Mouse (Mus musculus) common myeloid progenitor, adult 5-6 weeks (primary cell): ENCODE measurements around the gene Dis3l. TPM values are rescaled to one million over a fixed set of nuclear protein-coding genes. Genes with fewer than 3 reads are reported as not detected.

Source experiments
- ATAC-seq: replicated peaks from 2 replicates; pipeline ENCODE4 v1.8.0; 2016; ENCODE audit warnings: low read depth, mild to moderate bottlenecking, moderate TSS enrichment, inconsistent platforms; ENCODE audit not compliant: poor library complexity, severe bottlenecking
- total RNA-seq: library from RNA; stranded (forward); fragments of 200-1000, 187-1606 nt; gene quantifications from 2 replicates; pipeline ENCODE4 v1.2.3, GENCODE M21; 2017

Dis3l gene
- total RNA-seq = 15.3 and 22.0 TPM in 2 replicates

DNA sequence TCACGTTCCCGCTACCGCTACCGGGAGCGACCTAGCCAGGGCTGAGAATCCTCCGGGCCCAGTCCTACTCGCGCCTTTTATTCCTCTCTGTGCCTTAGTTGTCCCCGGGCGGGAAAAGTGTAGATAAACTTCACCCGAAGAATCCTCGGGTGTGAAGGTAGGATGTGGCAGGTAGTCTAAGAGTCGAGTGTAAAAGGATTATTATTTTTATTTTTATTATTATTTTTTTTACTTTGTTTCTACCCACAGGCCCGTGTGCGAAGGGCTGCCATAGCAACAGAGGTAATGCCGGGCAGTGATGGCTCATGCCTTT is at the start of gene Dis3l:
Dis3l (minus strand) TSS at position 35 of the 313 bp plus-strand sequence.
- no peak; the same call in 1 of the 2 replicates for ATAC-seq

DNA sequence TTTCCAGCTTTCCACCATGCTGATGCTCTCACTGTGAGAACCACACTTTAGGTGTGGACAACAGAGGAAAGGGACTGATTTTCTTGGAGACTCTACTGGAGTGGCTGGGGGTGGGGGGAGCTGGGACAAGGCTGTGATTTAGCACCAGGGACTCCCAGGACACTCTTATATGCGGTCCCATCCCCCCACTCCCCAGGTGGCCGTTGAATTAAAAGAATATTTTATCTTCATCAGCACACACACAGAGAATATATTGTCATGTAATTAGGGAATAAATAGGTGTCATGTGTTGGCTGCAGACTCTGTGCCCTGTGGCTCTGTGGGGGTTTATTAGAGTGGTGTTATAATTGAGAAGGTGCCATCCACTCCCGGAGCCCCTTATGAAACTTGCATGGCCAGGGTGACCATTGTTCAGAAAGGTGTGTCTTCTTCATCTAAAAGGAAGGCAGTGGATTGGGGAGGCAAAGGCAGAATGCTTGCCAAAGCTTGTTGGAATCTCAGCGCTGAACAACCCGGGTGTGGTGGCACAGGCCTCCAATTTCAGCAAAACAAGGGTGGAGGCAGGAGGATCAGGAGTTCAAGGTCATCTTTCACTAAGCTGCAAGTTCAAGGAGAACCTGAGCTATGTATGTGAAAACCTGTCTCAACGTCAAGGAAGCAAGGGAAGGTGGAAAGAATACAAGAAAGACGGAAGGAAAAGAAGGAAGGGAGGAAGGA is 48.6 kb upstream of the Dis3l start:
- ATAC-seq = no peak

DNA sequence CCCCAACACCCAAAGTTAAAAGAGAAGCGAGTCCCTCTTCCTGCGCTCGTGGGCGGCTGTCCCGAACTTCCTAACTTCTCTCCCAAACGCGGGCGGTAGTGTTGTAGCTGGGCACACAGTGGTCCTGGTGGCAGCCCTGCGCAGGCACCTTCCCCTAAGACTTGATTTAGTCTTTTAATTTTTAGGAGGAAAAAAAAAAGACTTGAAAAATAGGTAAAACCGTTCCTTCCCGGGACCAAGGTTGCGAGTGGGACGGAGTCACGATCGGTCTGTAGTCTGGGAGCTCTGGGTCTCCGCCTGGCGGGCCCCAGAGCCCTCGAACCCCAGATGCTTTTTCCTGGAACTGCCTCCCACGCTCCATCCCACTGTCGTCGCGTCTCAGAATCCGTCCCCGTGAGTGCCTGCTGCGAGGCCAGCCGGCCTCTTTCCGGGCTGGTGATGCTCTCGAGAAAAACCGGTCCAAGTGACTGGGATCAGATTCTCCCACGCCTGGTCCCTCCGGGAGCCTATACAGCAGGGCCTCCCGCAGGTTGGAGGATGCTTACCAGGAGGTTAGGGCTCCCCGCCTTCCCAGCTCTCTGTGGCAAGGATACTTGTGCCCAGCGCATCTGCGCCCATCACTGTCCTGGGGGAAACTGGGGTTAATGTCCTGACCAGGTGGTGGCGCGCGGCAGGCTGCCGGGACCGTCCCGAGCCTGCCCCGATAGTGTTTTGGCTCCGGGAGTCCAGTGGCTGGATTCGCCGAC is 45.6 kb upstream of the Dis3l start:
- no peak for ATAC-seq

DNA sequence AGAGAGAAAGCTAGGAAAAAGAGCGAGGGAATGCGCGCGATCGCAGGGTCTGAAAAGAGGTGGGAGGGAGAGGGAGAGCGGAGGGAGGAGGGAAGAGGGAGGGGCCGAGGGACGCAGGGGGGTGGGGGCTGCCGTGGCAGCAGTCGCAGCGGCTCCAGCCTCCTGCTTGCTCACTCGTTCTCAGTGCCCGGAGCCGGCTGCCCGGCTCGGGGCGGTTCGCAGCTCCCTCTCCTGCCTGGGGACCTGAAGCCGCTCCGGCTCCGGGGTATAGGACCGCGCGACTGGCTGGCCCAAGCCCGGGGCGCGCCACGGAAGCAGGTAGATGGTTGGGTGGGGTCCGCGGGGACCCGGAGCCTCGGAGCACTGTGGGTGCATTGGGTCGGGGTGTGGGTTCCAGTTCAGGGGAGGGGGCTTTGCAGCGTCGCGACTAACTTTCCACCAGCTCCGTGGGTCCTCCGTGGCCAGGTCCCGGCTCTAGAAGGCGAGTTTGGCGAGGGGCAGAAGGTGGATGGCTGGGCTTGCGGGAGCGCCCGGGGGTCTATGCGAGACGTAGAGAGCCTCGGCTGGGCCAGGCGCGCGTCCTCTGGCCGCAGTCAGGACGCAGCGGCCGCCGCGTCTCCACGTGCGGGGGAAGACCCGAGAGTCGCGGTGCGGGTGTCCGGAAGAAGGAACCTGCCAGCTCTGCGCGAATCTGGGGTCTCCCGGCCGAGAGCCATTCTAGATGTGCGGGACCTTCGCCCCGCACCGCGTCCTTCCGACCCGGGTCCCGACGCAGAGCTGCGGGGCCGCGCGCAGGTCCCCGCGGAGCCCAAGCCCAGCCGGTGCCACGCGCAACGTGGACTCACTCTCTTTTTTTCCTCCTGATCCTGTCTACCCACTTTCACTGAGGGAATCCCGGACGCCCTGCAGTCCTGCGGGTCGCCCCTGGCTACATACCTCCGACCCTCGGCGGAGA is 44.7 kb upstream of the Dis3l start, which contains the start of gene Megf11:
Megf11 (plus strand) TSS at position 116 of the 955 bp plus-strand sequence.
- ATAC-seq = no peak

DNA sequence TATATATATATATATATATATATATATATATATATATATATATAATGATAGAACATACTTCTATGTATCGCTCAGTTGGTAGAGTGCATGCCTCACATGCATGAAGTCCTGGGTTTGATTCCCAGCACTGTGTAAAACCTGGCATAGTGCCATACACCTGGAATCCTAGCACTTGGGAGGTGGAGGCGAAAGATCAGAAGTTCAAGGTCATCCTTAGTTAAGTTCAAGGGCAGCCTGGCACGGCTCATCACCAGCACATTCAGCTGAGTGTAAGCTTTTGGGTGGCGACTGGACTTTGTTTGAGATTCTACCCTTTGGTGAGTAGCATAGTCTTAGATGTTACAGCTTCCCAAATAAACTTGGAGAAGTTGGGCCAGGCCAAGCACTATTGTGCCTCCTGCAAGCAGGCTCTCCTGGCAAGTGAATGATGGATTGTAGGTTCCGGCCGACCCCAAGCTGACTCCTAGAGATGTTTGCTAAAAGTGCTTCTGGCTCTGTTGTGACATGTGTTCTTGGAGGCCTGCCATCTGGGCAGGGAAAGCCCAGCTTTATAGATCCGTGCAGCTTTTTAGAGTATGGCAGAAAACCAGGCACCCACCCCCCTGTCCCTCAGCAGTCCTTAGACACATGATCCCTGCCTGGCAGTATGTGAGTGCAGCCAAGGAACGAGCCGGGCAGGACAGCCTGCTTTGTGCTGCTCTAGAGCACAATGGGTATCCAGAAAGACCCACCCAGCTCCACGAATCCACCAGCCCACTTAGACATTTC is 42.1 kb upstream of the Dis3l start:
- ATAC-seq = no peak

DNA sequence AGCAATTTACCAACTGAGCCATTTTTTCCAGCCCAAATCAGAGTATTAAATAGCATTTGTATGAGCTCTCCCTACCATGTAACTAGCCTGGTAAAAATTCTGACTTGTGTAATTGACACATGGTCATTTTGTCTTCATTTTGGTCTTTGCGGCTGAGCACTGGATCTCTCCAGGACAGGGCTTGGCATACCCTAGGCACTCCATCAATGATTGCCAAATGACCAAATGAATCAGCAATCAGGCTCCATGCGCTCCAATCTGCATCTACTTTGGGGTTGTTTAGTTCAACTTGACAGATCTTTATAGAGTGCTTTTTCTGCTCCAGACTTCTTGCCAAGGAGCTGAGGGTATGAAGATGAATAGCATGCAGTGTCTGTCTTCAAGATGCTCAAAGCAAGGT is 35.3 kb upstream of the Dis3l start:
- no peak for ATAC-seq

DNA sequence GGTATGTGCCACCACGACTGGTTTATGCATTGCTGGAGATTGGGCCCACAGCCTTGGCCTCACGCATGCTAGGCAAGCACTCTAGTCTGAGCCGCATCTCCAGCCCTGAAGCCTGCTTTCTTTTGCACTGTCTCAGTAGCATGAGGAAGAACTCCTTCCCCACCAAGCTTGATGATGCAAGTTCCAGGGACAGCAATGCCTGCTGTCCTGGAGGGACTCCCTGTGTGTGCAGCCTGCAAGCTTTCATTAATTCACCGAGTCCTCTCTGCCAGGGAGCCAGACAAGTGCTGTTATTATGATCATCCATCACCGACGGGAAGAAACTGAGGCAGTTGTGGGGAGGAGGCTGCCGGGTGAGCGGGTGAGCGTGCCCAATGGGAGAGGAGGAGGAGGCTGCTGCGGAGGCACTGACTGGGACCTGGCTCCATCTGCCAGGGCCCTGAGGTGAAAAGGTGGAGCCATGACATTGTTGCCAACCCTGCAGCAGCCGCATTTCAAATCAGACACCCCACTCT is 30.3 kb upstream of the Dis3l start:
- no peak for ATAC-seq

DNA sequence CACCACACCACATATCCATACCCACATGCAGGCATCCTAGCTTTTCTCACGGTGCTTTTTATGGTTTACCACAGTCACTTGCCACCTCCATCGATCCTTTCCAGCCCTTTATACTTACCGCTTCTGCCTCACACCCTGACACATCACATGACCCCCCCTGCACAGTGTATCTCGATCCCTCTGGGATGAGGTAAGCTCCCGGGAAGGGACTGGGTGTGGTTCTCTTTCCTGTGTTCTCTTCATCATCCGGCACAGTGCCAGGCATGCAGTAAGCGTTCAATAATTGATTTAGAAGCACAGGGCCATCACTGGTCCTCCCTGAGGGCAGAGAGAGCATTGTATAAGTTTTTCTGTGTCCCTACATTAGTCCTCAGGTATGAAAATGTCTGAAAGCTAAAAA is 28.8 kb upstream of the Dis3l start:
- no peak for ATAC-seq

DNA sequence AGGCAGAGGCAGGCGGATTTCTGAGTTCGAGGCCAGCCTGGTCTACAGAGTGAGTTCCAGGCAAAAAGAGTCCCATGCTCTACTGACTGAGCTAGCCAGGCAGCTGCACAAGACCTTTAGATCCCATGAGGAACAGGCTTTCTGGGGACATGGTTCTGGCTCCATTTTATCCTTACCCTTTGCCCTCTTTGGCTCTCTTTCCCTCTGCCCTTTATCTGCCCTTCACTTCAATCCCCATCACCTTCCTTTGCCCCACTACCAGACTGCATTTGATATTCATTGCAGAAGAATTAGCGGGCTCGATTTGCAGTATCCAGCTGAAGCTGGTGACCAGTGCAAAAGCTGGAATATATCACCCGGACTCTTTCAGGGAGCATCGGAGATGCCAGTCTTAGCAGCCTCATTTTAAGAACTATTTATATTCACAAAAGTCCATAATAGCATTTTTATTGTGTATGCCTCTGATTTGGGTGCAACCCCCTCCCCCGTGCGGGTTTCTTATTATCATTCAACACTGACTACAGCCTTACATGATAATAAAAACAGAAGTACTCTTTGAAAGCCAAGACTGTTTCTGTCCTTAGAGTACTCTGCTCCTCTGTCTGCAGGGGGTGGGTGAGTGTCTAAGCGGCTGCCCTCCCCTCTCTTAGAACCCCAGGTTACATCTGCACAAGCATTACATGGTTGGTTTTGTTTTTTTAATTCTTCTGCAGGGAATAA is 20.3 kb upstream of the Dis3l start:
- no peak for ATAC-seq

DNA sequence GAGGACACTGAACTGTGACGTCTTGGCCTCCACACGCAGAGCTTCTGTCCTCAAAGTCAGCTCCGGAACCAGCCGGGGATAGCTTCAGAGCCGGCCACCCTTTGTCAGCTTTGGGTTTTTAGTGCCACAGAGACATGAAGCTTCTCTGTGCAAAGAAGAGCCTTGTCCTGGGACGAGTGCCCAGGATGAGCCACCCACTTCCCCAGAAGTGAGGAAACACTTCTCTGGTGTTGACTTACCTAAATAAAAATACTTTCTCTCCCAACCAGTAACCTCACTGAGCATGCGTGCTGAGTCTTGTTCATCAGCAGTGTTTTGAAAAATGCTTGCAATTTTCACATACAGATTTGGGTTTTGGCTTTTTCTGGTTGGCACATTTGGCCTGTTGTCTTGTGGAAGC is 14.5 kb upstream of the Dis3l start:
- ATAC-seq = no peak

DNA sequence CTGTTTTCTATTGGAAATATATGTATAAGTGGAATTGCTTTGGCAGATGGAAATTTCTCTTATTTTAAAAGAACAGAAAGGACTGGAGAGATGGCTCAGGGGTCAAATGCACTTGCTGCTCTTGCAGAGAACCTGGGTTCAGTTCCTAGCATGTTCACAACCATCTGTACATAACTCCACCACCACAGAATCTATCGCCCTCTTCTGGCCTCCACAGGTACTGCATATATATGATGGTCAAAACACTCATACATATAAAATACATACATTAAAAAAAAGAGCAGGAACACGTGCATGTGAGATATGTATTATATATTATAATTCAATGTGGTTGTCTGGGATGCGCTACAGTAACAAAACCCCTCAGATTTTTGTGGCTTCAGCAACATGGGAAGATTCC is 10.1 kb upstream of the Dis3l start:
- peak; percentile 65; the same call in 1 of the 2 replicates for ATAC-seq

DNA sequence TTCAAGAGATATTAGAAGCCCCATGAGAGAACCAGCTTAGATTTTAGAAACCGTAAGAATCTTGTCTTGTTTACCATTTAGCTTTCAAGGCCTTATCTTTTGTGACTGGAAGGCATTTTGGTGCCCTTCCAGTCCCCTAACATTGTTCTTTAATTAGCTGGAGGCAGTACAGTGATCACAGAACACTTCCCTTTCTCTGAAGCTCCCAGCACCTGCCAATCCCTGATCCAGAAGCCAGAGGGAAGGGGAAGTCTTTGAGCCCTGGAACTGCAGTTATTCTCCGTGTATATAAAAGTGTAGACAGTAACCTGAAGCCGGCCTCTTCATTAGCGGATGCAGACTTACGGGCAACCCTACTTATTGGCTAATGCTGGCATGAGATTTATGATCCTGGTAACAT is 8.4 kb upstream of the Dis3l start:
- no peak for ATAC-seq

DNA sequence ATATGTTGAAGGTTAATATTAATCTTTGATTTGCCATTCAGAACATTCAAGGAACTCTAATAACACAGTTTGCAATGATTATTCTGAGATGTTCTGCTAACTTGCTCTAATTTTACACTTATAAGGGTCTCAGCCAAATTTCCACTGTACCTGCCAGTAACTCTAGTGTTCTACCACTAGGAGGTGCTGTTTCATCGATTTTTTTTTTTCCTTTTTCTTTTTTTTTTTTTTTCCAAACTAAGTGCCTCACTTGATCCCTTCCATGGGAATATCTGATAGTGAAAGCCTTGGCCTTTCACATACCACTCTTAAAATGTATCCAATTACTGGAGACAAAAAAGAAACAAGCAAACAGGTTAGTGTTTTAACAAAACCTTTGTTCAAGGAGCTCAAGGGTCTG is 6.3 kb upstream of the Dis3l start:
- 0 out of 2 replicates have a peak, but pooled peaks have one; percentile 18 for ATAC-seq

DNA sequence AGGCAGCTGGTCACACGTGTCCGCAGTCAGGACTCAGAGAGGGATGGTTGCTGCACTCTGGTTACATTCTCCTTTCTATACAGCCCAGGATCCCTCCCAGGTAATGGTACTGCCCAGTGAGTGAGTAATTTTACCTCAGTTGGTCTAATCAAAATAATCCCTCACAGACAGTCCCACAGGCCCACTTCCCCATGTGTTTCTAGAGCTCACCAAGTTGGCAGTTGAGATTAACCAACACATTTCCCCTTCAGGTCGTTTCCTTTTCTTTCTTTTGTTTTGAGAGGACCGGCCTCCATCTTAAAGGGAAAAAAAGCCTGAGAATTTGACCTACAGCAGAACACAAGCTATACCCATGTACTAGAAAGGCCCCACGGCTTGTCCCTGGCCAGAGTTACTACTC is 4.8 kb upstream of the Dis3l start:
- 0 out of 2 replicates have a peak, but pooled peaks have one; percentile 30 for ATAC-seq

DNA sequence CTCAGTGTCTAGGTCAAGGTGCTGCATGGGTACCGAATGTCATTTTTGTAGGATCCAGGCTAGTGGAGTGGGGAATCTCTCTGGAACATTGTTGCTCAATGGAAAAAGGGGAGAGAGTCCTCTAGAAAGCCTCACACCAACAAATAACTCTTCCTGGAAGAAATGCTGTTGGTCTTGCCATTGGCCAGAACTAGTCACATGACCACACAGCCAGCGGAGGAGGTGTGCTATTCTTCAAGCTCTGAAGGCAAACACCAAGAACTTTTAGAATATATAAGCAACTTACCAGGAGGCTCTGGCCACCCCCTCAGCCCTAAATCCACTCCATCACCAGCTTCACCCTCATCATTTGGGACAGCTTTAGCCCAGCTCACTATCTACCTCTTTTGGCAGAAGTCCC is 2.6 kb upstream of the Dis3l start:
- no peak for ATAC-seq

DNA sequence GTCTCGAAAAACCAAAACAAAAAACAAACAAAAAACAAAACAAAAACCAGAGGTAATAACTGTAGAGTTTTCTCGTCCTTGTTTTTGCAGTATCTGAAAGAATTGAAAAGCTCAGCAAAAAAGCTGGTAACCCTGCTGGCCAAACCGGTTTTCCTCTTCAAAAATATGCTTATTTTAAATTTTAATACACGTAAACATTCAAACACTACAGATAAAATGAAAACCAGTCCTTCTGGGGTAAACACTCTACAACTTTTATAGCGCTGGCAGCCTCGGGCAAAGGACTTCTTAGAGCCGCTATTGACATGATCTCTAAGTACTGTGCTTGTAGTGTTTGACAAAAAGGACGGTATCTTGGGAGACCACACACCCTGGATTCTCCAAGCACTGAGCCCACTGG is 583 bp upstream of the Dis3l start:
- ATAC-seq = no peak

DNA sequence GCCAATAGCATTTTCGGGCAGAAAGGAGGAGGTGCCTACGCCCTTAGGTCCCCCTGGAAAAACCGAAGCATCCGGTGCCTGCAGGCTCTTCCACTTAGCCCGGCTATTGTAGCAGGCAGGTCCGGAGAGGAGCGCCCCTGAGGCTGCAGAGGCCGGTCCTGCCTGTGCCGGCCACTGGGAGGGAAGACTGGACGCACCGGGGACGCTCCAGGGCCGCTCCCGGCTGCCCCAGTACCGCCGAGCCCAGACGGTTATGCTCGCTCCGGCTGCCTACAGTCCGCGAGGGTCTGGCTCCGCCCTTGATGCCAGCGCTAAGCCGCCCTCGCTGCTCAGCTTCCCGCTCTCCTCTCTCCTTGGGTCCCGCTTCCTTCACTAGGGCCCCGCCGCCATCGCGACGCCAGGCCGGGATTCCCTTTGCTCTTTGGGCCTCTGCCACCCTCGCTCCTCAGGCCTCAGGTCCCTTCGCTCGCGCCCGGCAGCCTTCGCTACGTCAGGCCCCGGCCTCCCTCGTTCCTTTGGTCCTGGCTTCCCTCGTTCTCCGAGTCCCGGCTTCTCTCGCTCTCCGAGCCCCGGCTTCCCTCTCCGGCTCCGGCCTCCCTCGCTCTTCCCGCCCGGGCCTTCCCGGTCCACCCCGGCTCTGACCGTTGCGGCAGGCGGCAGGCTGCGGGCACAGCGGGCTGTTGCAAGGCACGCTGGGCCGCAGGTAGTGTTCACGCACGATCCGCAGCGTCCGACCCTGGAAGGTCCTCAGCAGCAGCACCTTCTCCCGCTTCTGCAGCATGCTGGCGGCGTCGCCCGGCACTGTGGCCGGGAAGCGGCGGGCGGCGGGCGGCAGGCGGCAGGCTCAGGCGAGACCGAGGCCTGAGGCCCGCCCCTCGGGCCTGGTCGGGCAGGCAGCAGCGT is 486 bp downstream of the Dis3l start:
- ATAC-seq = peak; percentile 78

DNA sequence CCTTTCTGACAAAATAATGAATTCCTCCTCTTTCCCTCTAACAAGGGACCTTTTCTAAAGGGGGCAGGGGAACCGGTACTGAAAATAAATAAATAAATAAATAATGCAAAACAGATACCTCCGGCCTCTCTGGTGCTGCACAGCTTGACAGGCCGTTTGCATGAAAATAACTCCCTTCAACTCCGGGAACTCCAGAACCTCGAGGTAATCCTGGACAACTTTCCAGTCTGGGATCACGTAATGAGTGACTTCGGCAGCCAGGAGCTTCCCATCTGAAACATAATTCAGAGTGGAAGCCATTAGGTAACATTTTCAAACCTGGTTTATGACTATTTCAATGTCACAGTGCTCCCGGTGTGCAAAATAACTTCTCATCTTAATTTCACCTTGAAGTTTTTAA is 1.7 kb downstream of the Dis3l start:
- ATAC-seq = no peak
